Mouse (Mus musculus): Measurements from ENCODE around the gene Nhsl1. TPM values are rescaled to one million over a fixed set of nuclear protein-coding genes. Genes with fewer than 3 reads are reported as not detected.

Nhsl1 gene
- polyA plus RNA-seq, 1 experiment, result 3.0 TPM

GRCm38 (mm10) chr10:18350781-18351180 lies 32.0 kb downstream of the Nhsl1 start:
- Histone ChIP-seq H3K79me2 (ENCODE audit: control insufficient read depth, insufficient read depth) (no peaks in the 10 kb centered on the region), H3K79me3 (ENCODE audit: low read depth) (no peaks in the 10 kb centered on the region), H3K4me3 (ENCODE audit: insufficient read depth, poor library complexity, severe bottlenecking) (no peak overlapping the region), H3ac (ENCODE audit: control insufficient read depth, insufficient read length, low read depth) (no peak overlapping the region), H3K36me3 (ENCODE audit: control insufficient read depth, insufficient read depth) (no peaks in the 10 kb centered on the region), H3K27me3 (ENCODE audit: control insufficient read depth, insufficient read depth, insufficient read length) (no peaks in the 10 kb centered on the region)
- no peak for TF ChIP-seq CTCF (IDR thresholded peaks at IDR 0.05; ENCODE audit: control insufficient read depth, insufficient read depth, insufficient read length)

- no peaks in the 10 kb centered on the region for H3K79me3 ChIP-seq (ENCODE audit: low read depth)
- no peaks in the 10 kb centered on the region for H3K36me3 ChIP-seq (ENCODE audit: control insufficient read depth, insufficient read depth)
- H3ac ChIP-seq (ENCODE audit: control insufficient read depth, insufficient read length, low read depth), result no peak overlapping the region
- TF ChIP-seq CEBPB (IDR thresholded peaks at IDR 0.05; ENCODE audit: low read depth) (no peak), USF1 (IDR thresholded peaks at IDR 0.05; ENCODE audit: low read depth) (no peak), MYOD1 (IDR thresholded peaks at IDR 0.05; ENCODE audit: control insufficient read depth, insufficient read length, low read depth) (no peak), CTCF (IDR thresholded peaks at IDR 0.05; ENCODE audit: control insufficient read depth, insufficient read depth, insufficient read length) (no peak), FOSL1 (IDR thresholded peaks at IDR 0.05; ENCODE audit: insufficient read depth, low read length, poor library complexity, severe bottlenecking) (no peak), MAX (IDR thresholded peaks at IDR 0.05) (no peak), MYOG (IDR thresholded peaks at IDR 0.05; ENCODE audit: control insufficient read depth, extremely low read depth, insufficient read length) (no peak)
- no peaks in the 10 kb centered on the region for H3K79me2 ChIP-seq (ENCODE audit: control insufficient read depth, insufficient read depth)
- no peak overlapping the region for H3K4me3 ChIP-seq (ENCODE audit: insufficient read depth, poor library complexity, severe bottlenecking)
- no peaks in the 10 kb centered on the region for H3K27me3 ChIP-seq (ENCODE audit: control insufficient read depth, insufficient read depth, insufficient read length)
Observed at GRCm38 (mm10) chr10:18352937-18353336, 34.2 kb downstream of the Nhsl1 start.

- no peaks in the 10 kb centered on the region for H3K79me2 ChIP-seq (ENCODE audit: control insufficient read depth, insufficient read depth)
- H3K79me3 ChIP-seq (ENCODE audit: low read depth), result no peaks in the 10 kb centered on the region
- TF ChIP-seq MYOD1 (IDR thresholded peaks at IDR 0.05; ENCODE audit: control insufficient read depth, insufficient read length, low read depth), result no peak
- H3ac ChIP-seq (ENCODE audit: control insufficient read depth, insufficient read length, low read depth), result no peak overlapping the region
- H3K27me3 ChIP-seq (ENCODE audit: control insufficient read depth, insufficient read depth, insufficient read length), result no peaks in the 10 kb centered on the region
- H3K36me3 ChIP-seq (ENCODE audit: control insufficient read depth, insufficient read depth), result no peaks in the 10 kb centered on the region
- H3K4me3 ChIP-seq (ENCODE audit: insufficient read depth, poor library complexity, severe bottlenecking), result no peak overlapping the region
Observed at GRCm38 (mm10) chr10:18354103-18354502, 35.3 kb downstream of the Nhsl1 start.

GRCm38 (mm10) chr10:18356461-18356860 lies 37.7 kb downstream of the Nhsl1 start:
- no peaks in the 10 kb centered on the region for H3K27me3 ChIP-seq (ENCODE audit: control insufficient read depth, insufficient read depth, insufficient read length)
- H3K79me2 ChIP-seq (ENCODE audit: control insufficient read depth, insufficient read depth), result no peaks in the 10 kb centered on the region
- H3K4me3 ChIP-seq (ENCODE audit: insufficient read depth, poor library complexity, severe bottlenecking), result no peak overlapping the region
- no peak overlapping the region for H3ac ChIP-seq (ENCODE audit: control insufficient read depth, insufficient read length, low read depth)
- no peaks in the 10 kb centered on the region for H3K79me3 ChIP-seq (ENCODE audit: low read depth)
- no peaks in the 10 kb centered on the region for H3K36me3 ChIP-seq (ENCODE audit: control insufficient read depth, insufficient read depth)
- TF ChIP-seq USF1 (IDR thresholded peaks at IDR 0.05; ENCODE audit: low read depth), result no peak
- TF ChIP-seq FOSL1 (IDR thresholded peaks at IDR 0.05; ENCODE audit: insufficient read depth, low read length, poor library complexity, severe bottlenecking), result no peak
- no peak for TF ChIP-seq MYOD1 (IDR thresholded peaks at IDR 0.05; ENCODE audit: control insufficient read depth, insufficient read length, low read depth)
- no peak for TF ChIP-seq CTCF (IDR thresholded peaks at IDR 0.05; ENCODE audit: control insufficient read depth, insufficient read depth, insufficient read length)
- no peak for TF ChIP-seq MAX (IDR thresholded peaks at IDR 0.05)

- Histone ChIP-seq H3K36me3 (ENCODE audit: control insufficient read depth, insufficient read depth) (no peaks in the 10 kb centered on the region), H3K27me3 (ENCODE audit: control insufficient read depth, insufficient read depth, insufficient read length) (no peaks in the 10 kb centered on the region), H3K79me2 (ENCODE audit: control insufficient read depth, insufficient read depth) (no peaks in the 10 kb centered on the region), H3K4me3 (ENCODE audit: insufficient read depth, poor library complexity, severe bottlenecking) (no peak overlapping the region), H3ac (ENCODE audit: control insufficient read depth, insufficient read length, low read depth) (no peak overlapping the region), H3K79me3 (ENCODE audit: low read depth) (no peaks in the 10 kb centered on the region)
- TF ChIP-seq CTCF (IDR thresholded peaks at IDR 0.05; ENCODE audit: control insufficient read depth, insufficient read depth, insufficient read length) (no peak), MYOD1 (IDR thresholded peaks at IDR 0.05; ENCODE audit: control insufficient read depth, insufficient read length, low read depth) (no peak), CEBPB (IDR thresholded peaks at IDR 0.05; ENCODE audit: low read depth) (no peak), FOSL1 (IDR thresholded peaks at IDR 0.05; ENCODE audit: insufficient read depth, low read length, poor library complexity, severe bottlenecking) (no peak), USF1 (IDR thresholded peaks at IDR 0.05; ENCODE audit: low read depth) (no peak), MYOG (IDR thresholded peaks at IDR 0.05; ENCODE audit: control insufficient read depth, extremely low read depth, insufficient read length) (no peak), MAX (IDR thresholded peaks at IDR 0.05) (no peak)
Observed at GRCm38 (mm10) chr10:18357212-18357611, 38.4 kb downstream of the Nhsl1 start.

- Histone ChIP-seq H3K27me3 (ENCODE audit: control insufficient read depth, insufficient read depth, insufficient read length) (no peaks in the 10 kb centered on the region), H3K79me2 (ENCODE audit: control insufficient read depth, insufficient read depth) (no peaks in the 10 kb centered on the region), H3K79me3 (ENCODE audit: low read depth) (no peaks in the 10 kb centered on the region), H3ac (ENCODE audit: control insufficient read depth, insufficient read length, low read depth) (no peak overlapping the region), H3K4me3 (ENCODE audit: insufficient read depth, poor library complexity, severe bottlenecking) (no peak overlapping the region), H3K36me3 (ENCODE audit: control insufficient read depth, insufficient read depth) (no peaks in the 10 kb centered on the region)
- TF ChIP-seq CTCF (IDR thresholded peaks at IDR 0.05; ENCODE audit: control insufficient read depth, insufficient read depth, insufficient read length) (no peak), MYOG (IDR thresholded peaks at IDR 0.05; ENCODE audit: control insufficient read depth, extremely low read depth, insufficient read length) (no peak), CEBPB (IDR thresholded peaks at IDR 0.05; ENCODE audit: low read depth) (no peak), FOSL1 (IDR thresholded peaks at IDR 0.05; ENCODE audit: insufficient read depth, low read length, poor library complexity, severe bottlenecking) (no peak), MYOD1 (IDR thresholded peaks at IDR 0.05; ENCODE audit: control insufficient read depth, insufficient read length, low read depth) (no peak), USF1 (IDR thresholded peaks at IDR 0.05; ENCODE audit: low read depth) (no peak), MAX (IDR thresholded peaks at IDR 0.05) (no peak)
Observed at GRCm38 (mm10) chr10:18358461-18358860, 39.7 kb downstream of the Nhsl1 start.

All from C2C12 (cell line).